In genomic region chr7:25275555-25276298, GRCm38 (mm10) we compare ENCODE assay signal across 8 mouse cellular contexts. TPM values are rescaled to one million over a fixed set of nuclear protein-coding genes. Genes with fewer than 3 reads are reported as not detected.
A peak's percentile ranks its signal among the peaks of the same experiment; 100 is the strongest.
DNase-seq lines count a peak whose midpoint lies in the region; ATAC-seq and TF ChIP-seq lines count a peak whose summit lies in the region.

No protein-coding gene starts in this region.

- peaks cover 30% of the 10 kb centered on the region for H3K36me3 ChIP-seq in forebrain, embryonic 10.5 days (replicated peaks)
- H3K36me3 ChIP-seq in forebrain, postnatal 0 days (ENCODE audit: insufficient read depth) = peaks cover 33% of the 10 kb centered on the region
- H3K36me3 ChIP-seq in ES-E14 (ENCODE audit: control insufficient read depth, insufficient read depth, low read length, poor library complexity, severe bottlenecking) = no peaks in the 10 kb centered on the region
- H3K36me3 ChIP-seq in heart, embryonic 12.5 days = peaks cover 39% of the 10 kb centered on the region
- H3K36me3 ChIP-seq in liver, postnatal 0 days (replicated peaks; ENCODE audit: insufficient read depth, low read length) = peaks cover 20% of the 10 kb centered on the region

- no peak for TF ChIP-seq EP300 in liver, postnatal 0 days (IDR thresholded peaks at IDR 0.05; ENCODE audit: low read depth)

- no peak for TF ChIP-seq CTCF in forebrain, postnatal 0 days (IDR thresholded peaks at IDR 0.05; ENCODE audit: low read depth)
- TF ChIP-seq CTCF in liver, postnatal 0 days (IDR thresholded peaks at IDR 0.05; ENCODE audit: low read depth) = no peak

- no peak for ATAC-seq in forebrain, postnatal 0 days
- ATAC-seq in heart, embryonic 12.5 days (ENCODE audit: insufficient number of reproducible peaks, low FRiP score) = no peak
- no peak for ATAC-seq in liver, postnatal 0 days

- peak overlapping the region; percentile 56; the same call in 1 of the 2 replicates for H3K27ac ChIP-seq in forebrain, embryonic 10.5 days
- no peak overlapping the region for H3K27ac ChIP-seq in forebrain, postnatal 0 days (ENCODE audit: low read depth, low read length)
- peak overlapping the region; percentile 3; the same call in 1 of the 2 replicates for H3K27ac ChIP-seq in ES-E14 (ENCODE audit: insufficient read depth, low read depth, low read length, poor library complexity, severe bottlenecking)
- peak overlapping the region; percentile 50 for H3K27ac ChIP-seq in heart, embryonic 12.5 days (ENCODE audit: poor library complexity, severe bottlenecking)
- H3K27ac ChIP-seq in liver, postnatal 0 days (ENCODE audit: low read depth) = no peak overlapping the region

- peaks cover 66% of the 10 kb centered on the region for H3K4me1 ChIP-seq in forebrain, embryonic 10.5 days
- peaks cover 17% of the 10 kb centered on the region for H3K4me1 ChIP-seq in forebrain, postnatal 0 days (ENCODE audit: insufficient read depth)
- peaks cover 14 to 55% of the 10 kb centered on the region in 2 experiments for H3K4me1 ChIP-seq in ES-E14 (ENCODE audit: control insufficient read depth in 2 of 2, insufficient read depth in 2 of 2, low read length in 2 of 2, poor library complexity in 1 of 2)
- peaks cover 73% of the 10 kb centered on the region for H3K4me1 ChIP-seq in heart, embryonic 12.5 days (replicated peaks)
- peaks cover 56% of the 10 kb centered on the region for H3K4me1 ChIP-seq in liver, postnatal 0 days (ENCODE audit: insufficient read depth)

- H3K9me3 ChIP-seq in forebrain, embryonic 10.5 days = no peaks in the 10 kb centered on the region
- no peaks in the 10 kb centered on the region for H3K9me3 ChIP-seq in forebrain, postnatal 0 days (ENCODE audit: low read length)
- H3K9me3 ChIP-seq in ES-E14 (ENCODE audit: control insufficient read depth, insufficient read depth, low read depth, low read length) = no peaks in the 10 kb centered on the region
- no peaks in the 10 kb centered on the region for H3K9me3 ChIP-seq in heart, embryonic 12.5 days (replicated peaks)
- no peaks in the 10 kb centered on the region for H3K9me3 ChIP-seq in liver, postnatal 0 days (ENCODE audit: low read length)

- in situ Hi-C loops in ES-E14 (cut with MboI; ENCODE audit: low sequenced_read_pairs in 2 of 2, unreplicated experiment in 2 of 2) = no loop called here

- no peak overlapping the region for H3K4me2 ChIP-seq in forebrain, postnatal 0 days (ENCODE audit: low read depth)
- H3K4me2 ChIP-seq in heart, embryonic 12.5 days = peak overlapping the region; percentile 35
- H3K4me2 ChIP-seq in liver, postnatal 0 days (ENCODE audit: low read depth, low read length) = no peak overlapping the region

- no peak for DNase-seq in forebrain, embryonic 10.5 days (ENCODE audit: extremely low spot score, low spot score)
- no peak for DNase-seq in forebrain, postnatal 0 days
- DNase-seq in ES-E14 (ENCODE audit: low read depth, low spot score) = no peak
- peak; percentile 15 for DNase-seq in liver, postnatal 0 days
- no peak for DNase-seq in gastrocnemius, adult 18-20 months (ENCODE audit: low spot score)
- DNase-seq in spleen, adult 18-20 months = no peak
- no peak for DNase-seq in retina, embryonic 14.5 days (ENCODE audit: low spot score)

- no peaks in the 10 kb centered on the region for H3K27me3 ChIP-seq in forebrain, embryonic 10.5 days (ENCODE audit: poor library complexity, severe bottlenecking)
- no peaks in the 10 kb centered on the region for H3K27me3 ChIP-seq in forebrain, postnatal 0 days (ENCODE audit: insufficient read depth, low read length)
- H3K27me3 ChIP-seq in heart, embryonic 12.5 days (replicated peaks) = no peaks in the 10 kb centered on the region
- H3K27me3 ChIP-seq in liver, postnatal 0 days (ENCODE audit: insufficient read depth, low read length) = no peaks in the 10 kb centered on the region

- H3K9ac ChIP-seq in forebrain, postnatal 0 days = no peak overlapping the region; the same call in 1 of the 2 replicates
- H3K9ac ChIP-seq in ES-E14 (ENCODE audit: insufficient read depth, low read depth, low read length, poor library complexity, severe bottlenecking) = peak overlapping the region; percentile 52
- H3K9ac ChIP-seq in heart, embryonic 12.5 days = peak overlapping the region; percentile 34
- H3K9ac ChIP-seq in liver, postnatal 0 days (replicated peaks) = peak overlapping the region; percentile 34; the same call in 1 of the 2 replicates

- 52% methylated on average over 9 of the region's 9 CpGs for WGBS in forebrain, embryonic 10.5 days
- WGBS in forebrain, postnatal 0 days = 68% methylated on average over 9 of the region's 9 CpGs
- 47% methylated on average over 9 of the region's 9 CpGs for WGBS in heart, embryonic 12.5 days
- 62% methylated on average over 9 of the region's 9 CpGs for WGBS in liver, postnatal 0 days (ENCODE audit: insufficient replicate concordance)

- H3K4me3 ChIP-seq in forebrain, embryonic 10.5 days = 0 out of 2 replicates have a peak overlapping the region, but pooled peaks have one; percentile 2
- no peak overlapping the region for H3K4me3 ChIP-seq in forebrain, postnatal 0 days (ENCODE audit: low read depth, low read length)
- H3K4me3 ChIP-seq in ES-E14 (ENCODE audit: insufficient read depth in 1 of 2, low read depth in 1 of 2, low read length in 2 of 2, poor library complexity in 1 of 2, severe bottlenecking in 1 of 2) = no peak overlapping the region
- H3K4me3 ChIP-seq in heart, embryonic 12.5 days = no peak overlapping the region; the same call in 1 of the 2 replicates
- H3K4me3 ChIP-seq in liver, postnatal 0 days (ENCODE audit: low read depth, low read length) = no peak overlapping the region

TF ChIP-seq in ES-E14, 5 proteins besides CTCF, POLR2A, EP300 and RAD21:
- TF ChIP-seq MAFK (IDR thresholded peaks at IDR 0.05; ENCODE audit: insufficient read depth, low read depth, low read length) (no peak), ZC3H11A (IDR thresholded peaks at IDR 0.05; ENCODE audit: borderline replicate concordance, low read depth, low read length) (no peak), ZNF384 (IDR thresholded peaks at IDR 0.05; ENCODE audit: low read depth, low read length) (no peak), CHD2 (IDR thresholded peaks at IDR 0.05; ENCODE audit: low read depth, low read length) (no peak), HCFC1 (IDR thresholded peaks at IDR 0.05; ENCODE audit: borderline replicate concordance, insufficient read depth, low read length) (no peak)
TF ChIP-seq in ES-E14: peak in this region for 0.

RNA-seq across cellular contexts. Expression of gene Cic, which starts 8.2 kb away (rescaled TPM):
- 19.4 and 20.6 TPM in 2 replicates for polyA plus RNA-seq in forebrain, embryonic 10.5 days (2016; fragmentation: Nextera tagmentation; extraction: Ambion mirVana)
- 119 and 121 TPM in 2 replicates for total RNA-seq in forebrain, postnatal 0 days (2014; rRNA removed)
- 25.4 and 31.3 TPM in 2 replicates for polyA plus RNA-seq in forebrain, postnatal 0 days (2015; fragmentation: Nextera tagmentation; extraction: Ambion mirVana)
- 68.4 and 72.4 TPM in 2 replicates for total RNA-seq in ES-E14 (2012; rRNA removed)
- 28.8 and 30.5 TPM in 2 replicates for polyA plus RNA-seq in heart, embryonic 12.5 days (2016; fragmentation: Nextera tagmentation; extraction: Ambion mirVana)
- 8.9 and 9.7 TPM in 2 replicates for polyA plus RNA-seq in liver, postnatal 0 days (2015; fragmentation: Nextera tagmentation; extraction: Ambion mirVana)
- 10 to 100 TPM; 34.8 to 38.3 TPM for total RNA-seq in gastrocnemius, adult 18-20 months (2021)

RNA-seq across cellular contexts. Expression of gene Pafah1b3, which starts 22.1 kb away (rescaled TPM):
- 246 and 257 TPM in 2 replicates for polyA plus RNA-seq in forebrain, embryonic 10.5 days (2016; fragmentation: Nextera tagmentation; extraction: Ambion mirVana)
- 407 and 461 TPM in 2 replicates for total RNA-seq in forebrain, postnatal 0 days (2014; rRNA removed)
- polyA plus RNA-seq in forebrain, postnatal 0 days (2015; fragmentation: Nextera tagmentation; extraction: Ambion mirVana) = 517 and 583 TPM in 2 replicates
- 76.5 and 83.2 TPM in 2 replicates for total RNA-seq in ES-E14 (2012; rRNA removed)
- 127 and 131 TPM in 2 replicates for polyA plus RNA-seq in heart, embryonic 12.5 days (2016; fragmentation: Nextera tagmentation; extraction: Ambion mirVana)
- polyA plus RNA-seq in liver, postnatal 0 days (2015; fragmentation: Nextera tagmentation; extraction: Ambion mirVana) = 23.4 and 25.4 TPM in 2 replicates
- 1 to 10 TPM in 1 of 2 experiments, under 1 TPM in 1; 0.82 to 1.1 TPM for total RNA-seq in gastrocnemius, adult 18-20 months (2021)

RNA-seq across cellular contexts. Expression of gene Erf, which starts 25.2 kb away (rescaled TPM):
- 8.4 and 10.1 TPM in 2 replicates for polyA plus RNA-seq in forebrain, embryonic 10.5 days (2016; fragmentation: Nextera tagmentation; extraction: Ambion mirVana)
- total RNA-seq in forebrain, postnatal 0 days (2014; rRNA removed) = 11.8 and 16.5 TPM in 2 replicates
- 3.7 and 4.5 TPM in 2 replicates for polyA plus RNA-seq in forebrain, postnatal 0 days (2015; fragmentation: Nextera tagmentation; extraction: Ambion mirVana)
- total RNA-seq in ES-E14 (2012; rRNA removed) = 82.2 and 87.1 TPM in 2 replicates
- 17.6 and 20.4 TPM in 2 replicates for polyA plus RNA-seq in heart, embryonic 12.5 days (2016; fragmentation: Nextera tagmentation; extraction: Ambion mirVana)
- 4.6 and 5.2 TPM in 2 replicates for polyA plus RNA-seq in liver, postnatal 0 days (2015; fragmentation: Nextera tagmentation; extraction: Ambion mirVana)
- total RNA-seq in gastrocnemius, adult 18-20 months (2021) = 1 to 10 TPM; 5.7 to 7.3 TPM

RNA-seq across cellular contexts. Expression of gene Prr19, which starts 25.5 kb away (rescaled TPM):
- 1.4 and 1.7 TPM in 2 replicates for polyA plus RNA-seq in forebrain, embryonic 10.5 days (2016; fragmentation: Nextera tagmentation; extraction: Ambion mirVana)
- 2.1 and 2.5 TPM in 2 replicates for total RNA-seq in forebrain, postnatal 0 days (2014; rRNA removed)
- polyA plus RNA-seq in forebrain, postnatal 0 days (2015; fragmentation: Nextera tagmentation; extraction: Ambion mirVana) = 2.6 and 3.5 TPM in 2 replicates
- total RNA-seq in ES-E14 (2012; rRNA removed) = 4.3 and 5.7 TPM in 2 replicates
- not detected in 2 replicates for polyA plus RNA-seq in heart, embryonic 12.5 days (2016; fragmentation: Nextera tagmentation; extraction: Ambion mirVana)
- polyA plus RNA-seq in liver, postnatal 0 days (2015; fragmentation: Nextera tagmentation; extraction: Ambion mirVana) = not detected in 2 replicates
- total RNA-seq in gastrocnemius, adult 18-20 months (2021) = not detected

RNA-seq across cellular contexts. Expression of gene Tmem145, which starts 30.2 kb away (rescaled TPM):
- 1.3 and 1.8 TPM in 2 replicates for polyA plus RNA-seq in forebrain, embryonic 10.5 days (2016; fragmentation: Nextera tagmentation; extraction: Ambion mirVana)
- total RNA-seq in forebrain, postnatal 0 days (2014; rRNA removed) = 55.9 and 63.2 TPM in 2 replicates
- polyA plus RNA-seq in forebrain, postnatal 0 days (2015; fragmentation: Nextera tagmentation; extraction: Ambion mirVana) = 46.7 and 68.0 TPM in 2 replicates
- 1.2 and 1.7 TPM in 2 replicates for total RNA-seq in ES-E14 (2012; rRNA removed)
- polyA plus RNA-seq in heart, embryonic 12.5 days (2016; fragmentation: Nextera tagmentation; extraction: Ambion mirVana) = 0.23 and 0.30 TPM in 2 replicates
- polyA plus RNA-seq in liver, postnatal 0 days (2015; fragmentation: Nextera tagmentation; extraction: Ambion mirVana) = not detected in 2 replicates
- not detected for total RNA-seq in gastrocnemius, adult 18-20 months (2021)

Comparison
In these comparisons a context has a peak if more than half of its experiments do, and no peak if none do; other contexts are left out.
1. H3K27ac ChIP-seq: peak in forebrain, embryonic 10.5 days (single experiment), ES-E14 (single experiment) and heart, embryonic 12.5 days (single experiment); none in forebrain, postnatal 0 days (single experiment) and liver, postnatal 0 days (single experiment).